Mouse (Mus musculus): ENCODE results near the gene Slamf7. TPM values are rescaled to one million over a fixed set of nuclear protein-coding genes. Genes with fewer than 3 reads are reported as not detected.

The Slamf7 gene
- polyA plus RNA-seq, 1 experiment = not detected

DNA sequence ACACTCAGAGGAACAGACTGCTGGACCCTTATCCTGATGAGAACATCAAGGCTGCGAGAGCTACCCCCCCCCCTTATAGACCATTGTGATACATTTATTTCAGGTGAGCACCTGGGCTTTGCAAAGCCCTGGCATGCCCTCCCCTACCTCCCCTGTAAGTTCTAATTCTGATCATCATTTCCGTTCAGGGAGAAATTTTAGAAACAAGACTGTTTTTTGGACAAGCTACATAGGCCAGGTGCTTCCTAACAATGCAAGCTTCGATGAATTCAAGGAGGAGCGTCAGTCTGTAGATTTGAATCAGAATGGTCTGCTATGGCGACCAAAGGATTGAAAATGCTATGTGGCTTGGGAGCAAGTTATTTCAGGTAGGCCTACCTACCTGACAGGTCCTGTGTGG, 5.1 kb downstream of the Slamf7 start:
- Histone ChIP-seq H3K36me3 (ENCODE audit: control insufficient read depth, insufficient read depth) (no peaks in the 10 kb centered on the region), H3K79me3 (ENCODE audit: low read depth) (no peaks in the 10 kb centered on the region), H3K4me3 (ENCODE audit: insufficient read depth, poor library complexity, severe bottlenecking) (no peak overlapping the region), H3ac (ENCODE audit: control insufficient read depth, insufficient read length, low read depth) (no peak overlapping the region), H3K79me2 (ENCODE audit: control insufficient read depth, insufficient read depth) (no peaks in the 10 kb centered on the region), H3K27me3 (ENCODE audit: control insufficient read depth, insufficient read depth, insufficient read length) (no peaks in the 10 kb centered on the region)
- TF ChIP-seq MYOD1 (IDR thresholded peaks at IDR 0.05; ENCODE audit: control insufficient read depth, insufficient read length, low read depth) (no peak), USF1 (IDR thresholded peaks at IDR 0.05; ENCODE audit: low read depth) (no peak), CTCF (IDR thresholded peaks at IDR 0.05; ENCODE audit: control insufficient read depth, insufficient read depth, insufficient read length) (no peak), MYOG (IDR thresholded peaks at IDR 0.05; ENCODE audit: control insufficient read depth, extremely low read depth, insufficient read length) (no peak), MAX (IDR thresholded peaks at IDR 0.05) (no peak), CEBPB (IDR thresholded peaks at IDR 0.05; ENCODE audit: low read depth) (no peak)

DNA sequence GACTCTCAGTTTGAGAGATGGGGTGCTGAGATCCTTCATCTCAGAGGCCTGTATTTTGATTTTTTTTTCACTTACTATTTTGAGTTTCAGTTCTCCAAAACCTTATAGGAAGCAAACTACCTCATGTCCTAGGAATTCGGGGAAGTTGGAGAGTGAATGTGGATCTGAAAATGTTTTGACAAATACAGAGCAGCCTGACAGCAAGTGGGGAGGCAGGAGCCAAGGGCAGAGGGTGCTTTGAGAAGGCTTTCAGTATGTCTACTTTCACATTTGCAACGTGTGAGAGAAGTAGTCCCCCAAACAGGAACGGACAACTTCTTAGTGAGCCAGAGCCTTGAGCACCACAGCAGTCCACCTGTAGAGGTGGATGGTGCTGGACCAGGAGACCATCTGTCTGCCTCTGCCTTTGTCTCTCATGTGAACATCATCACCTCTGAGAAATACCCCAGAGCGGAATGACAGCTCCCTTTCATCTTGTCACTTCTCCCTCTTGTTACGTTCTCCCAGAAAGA, 6.3 kb downstream of the Slamf7 start:
- Histone ChIP-seq H3K36me3 (ENCODE audit: control insufficient read depth, insufficient read depth) (no peaks in the 10 kb centered on the region), H3K4me3 (ENCODE audit: insufficient read depth, poor library complexity, severe bottlenecking) (no peak overlapping the region), H3K27me3 (ENCODE audit: control insufficient read depth, insufficient read depth, insufficient read length) (no peaks in the 10 kb centered on the region), H3K79me2 (ENCODE audit: control insufficient read depth, insufficient read depth) (no peaks in the 10 kb centered on the region), H3ac (ENCODE audit: control insufficient read depth, insufficient read length, low read depth) (no peak overlapping the region), H3K79me3 (ENCODE audit: low read depth) (no peaks in the 10 kb centered on the region)
- no peak for TF ChIP-seq CEBPB (IDR thresholded peaks at IDR 0.05; ENCODE audit: low read depth)
- TF ChIP-seq MYOD1 (IDR thresholded peaks at IDR 0.05; ENCODE audit: control insufficient read depth, insufficient read length, low read depth) = no peak
- no peak for TF ChIP-seq FOSL1 (IDR thresholded peaks at IDR 0.05; ENCODE audit: insufficient read depth, low read length, poor library complexity, severe bottlenecking)
- TF ChIP-seq MYOG (IDR thresholded peaks at IDR 0.05; ENCODE audit: control insufficient read depth, extremely low read depth, insufficient read length) = no peak
- no peak for TF ChIP-seq USF1 (IDR thresholded peaks at IDR 0.05; ENCODE audit: low read depth)
- TF ChIP-seq MAX (IDR thresholded peaks at IDR 0.05) = no peak
- no peak for TF ChIP-seq CTCF (IDR thresholded peaks at IDR 0.05; ENCODE audit: control insufficient read depth, insufficient read depth, insufficient read length)

DNA sequence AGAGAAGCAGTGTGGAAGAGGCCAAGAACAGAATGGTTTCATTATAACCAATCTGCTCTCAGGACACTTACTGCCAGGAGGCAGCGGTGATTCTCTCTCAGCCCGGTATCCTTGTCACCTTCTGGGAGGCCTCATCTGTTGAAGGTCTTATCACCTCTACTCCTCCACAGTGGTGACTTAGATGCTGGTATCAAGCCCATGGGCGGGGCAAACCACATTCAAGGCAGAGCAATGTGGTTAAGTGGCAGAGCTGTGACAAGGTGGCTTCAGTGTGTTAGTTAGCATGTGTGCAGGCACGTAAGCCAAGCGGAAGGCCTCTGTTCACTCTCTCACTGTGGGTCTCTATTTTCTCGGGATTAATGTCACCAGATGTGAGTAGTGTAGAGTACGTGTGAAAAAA, 9.2 kb downstream of the Slamf7 start:
- TF ChIP-seq CEBPB (IDR thresholded peaks at IDR 0.05; ENCODE audit: low read depth) = no peak
- TF ChIP-seq FOSL1 (IDR thresholded peaks at IDR 0.05; ENCODE audit: insufficient read depth, low read length, poor library complexity, severe bottlenecking) = no peak
- TF ChIP-seq USF1 (IDR thresholded peaks at IDR 0.05; ENCODE audit: low read depth) = no peak
- no peak for TF ChIP-seq MAX (IDR thresholded peaks at IDR 0.05)
- no peak for TF ChIP-seq MYOD1 (IDR thresholded peaks at IDR 0.05; ENCODE audit: control insufficient read depth, insufficient read length, low read depth)
- TF ChIP-seq MYOG (IDR thresholded peaks at IDR 0.05; ENCODE audit: control insufficient read depth, extremely low read depth, insufficient read length) = no peak
- TF ChIP-seq CTCF (IDR thresholded peaks at IDR 0.05; ENCODE audit: control insufficient read depth, insufficient read depth, insufficient read length) = no peak
- Histone ChIP-seq H3K36me3 (ENCODE audit: control insufficient read depth, insufficient read depth) (no peaks in the 10 kb centered on the region), H3K79me2 (ENCODE audit: control insufficient read depth, insufficient read depth) (no peaks in the 10 kb centered on the region), H3K27me3 (ENCODE audit: control insufficient read depth, insufficient read depth, insufficient read length) (no peaks in the 10 kb centered on the region), H3K4me3 (ENCODE audit: insufficient read depth, poor library complexity, severe bottlenecking) (no peak overlapping the region), H3ac (ENCODE audit: control insufficient read depth, insufficient read length, low read depth) (no peak overlapping the region), H3K79me3 (ENCODE audit: low read depth) (no peaks in the 10 kb centered on the region)

DNA sequence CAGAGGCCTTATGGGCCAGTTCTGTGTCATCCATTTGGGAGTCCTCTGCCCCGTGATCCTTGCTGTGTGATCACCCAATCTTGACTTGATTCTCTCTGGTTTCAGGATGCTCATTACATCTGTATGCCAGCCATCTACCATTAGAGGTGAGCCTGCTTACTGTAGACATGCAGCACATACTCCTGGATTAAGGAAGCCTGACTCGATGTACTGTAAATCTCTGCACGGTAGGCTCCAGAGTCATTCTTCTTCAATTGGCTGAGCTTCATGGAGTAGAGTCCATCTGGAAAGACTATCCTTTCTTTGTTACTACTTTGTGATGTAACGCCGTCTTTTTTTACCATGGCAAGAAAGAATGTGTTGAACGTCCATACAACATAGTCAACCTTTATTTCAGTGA, 12.0 kb downstream of the Slamf7 start:
- no peaks in the 10 kb centered on the region for H3K79me2 ChIP-seq (ENCODE audit: control insufficient read depth, insufficient read depth)
- TF ChIP-seq MYOG (IDR thresholded peaks at IDR 0.05; ENCODE audit: control insufficient read depth, extremely low read depth, insufficient read length) (no peak), CEBPB (IDR thresholded peaks at IDR 0.05; ENCODE audit: low read depth) (no peak), MYOD1 (IDR thresholded peaks at IDR 0.05; ENCODE audit: control insufficient read depth, insufficient read length, low read depth) (no peak), CTCF (IDR thresholded peaks at IDR 0.05; ENCODE audit: control insufficient read depth, insufficient read depth, insufficient read length) (no peak), USF1 (IDR thresholded peaks at IDR 0.05; ENCODE audit: low read depth) (no peak), FOSL1 (IDR thresholded peaks at IDR 0.05; ENCODE audit: insufficient read depth, low read length, poor library complexity, severe bottlenecking) (no peak), MAX (IDR thresholded peaks at IDR 0.05) (no peak)
- H3K27me3 ChIP-seq (ENCODE audit: control insufficient read depth, insufficient read depth, insufficient read length) = no peaks in the 10 kb centered on the region
- no peak overlapping the region for H3K4me3 ChIP-seq (ENCODE audit: insufficient read depth, poor library complexity, severe bottlenecking)
- H3K36me3 ChIP-seq (ENCODE audit: control insufficient read depth, insufficient read depth) = no peaks in the 10 kb centered on the region
- no peak overlapping the region for H3ac ChIP-seq (ENCODE audit: control insufficient read depth, insufficient read length, low read depth)
- H3K79me3 ChIP-seq (ENCODE audit: low read depth) = no peaks in the 10 kb centered on the region

DNA sequence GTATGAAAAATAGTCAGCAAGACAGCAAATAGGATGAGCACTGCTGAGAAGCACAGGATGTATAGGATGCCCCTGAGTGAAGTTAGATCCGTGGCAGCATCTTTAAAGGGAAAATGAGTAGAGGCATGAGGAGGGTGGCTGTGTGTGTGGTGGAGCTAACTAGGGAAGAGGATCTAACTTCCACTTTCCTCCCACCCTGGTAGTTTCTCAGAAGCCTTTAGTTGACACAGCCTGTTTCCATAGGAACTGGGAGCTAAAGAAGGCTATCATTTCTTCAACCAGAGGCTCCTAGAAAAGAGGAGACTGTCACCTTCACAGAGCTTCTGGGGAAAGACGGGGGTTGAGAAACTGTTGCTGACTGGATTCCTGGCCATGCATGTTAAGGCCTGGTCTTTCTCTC, 14.1 kb downstream of the Slamf7 start:
- no peak overlapping the region for H3K4me3 ChIP-seq (ENCODE audit: insufficient read depth, poor library complexity, severe bottlenecking)
- no peaks in the 10 kb centered on the region for H3K79me2 ChIP-seq (ENCODE audit: control insufficient read depth, insufficient read depth)
- no peak overlapping the region for H3ac ChIP-seq (ENCODE audit: control insufficient read depth, insufficient read length, low read depth)
- H3K27me3 ChIP-seq (ENCODE audit: control insufficient read depth, insufficient read depth, insufficient read length) = no peaks in the 10 kb centered on the region
- H3K79me3 ChIP-seq (ENCODE audit: low read depth) = no peaks in the 10 kb centered on the region
- no peak for TF ChIP-seq MYOG (IDR thresholded peaks at IDR 0.05; ENCODE audit: control insufficient read depth, extremely low read depth, insufficient read length)
- no peak for TF ChIP-seq USF1 (IDR thresholded peaks at IDR 0.05; ENCODE audit: low read depth)
- no peak for TF ChIP-seq FOSL1 (IDR thresholded peaks at IDR 0.05; ENCODE audit: insufficient read depth, low read length, poor library complexity, severe bottlenecking)
- no peak for TF ChIP-seq MYOD1 (IDR thresholded peaks at IDR 0.05; ENCODE audit: control insufficient read depth, insufficient read length, low read depth)
- TF ChIP-seq CTCF (IDR thresholded peaks at IDR 0.05; ENCODE audit: control insufficient read depth, insufficient read depth, insufficient read length) = no peak
- TF ChIP-seq CEBPB (IDR thresholded peaks at IDR 0.05; ENCODE audit: low read depth) = no peak
- TF ChIP-seq MAX (IDR thresholded peaks at IDR 0.05) = no peak
- H3K36me3 ChIP-seq (ENCODE audit: control insufficient read depth, insufficient read depth) = no peaks in the 10 kb centered on the region

DNA sequence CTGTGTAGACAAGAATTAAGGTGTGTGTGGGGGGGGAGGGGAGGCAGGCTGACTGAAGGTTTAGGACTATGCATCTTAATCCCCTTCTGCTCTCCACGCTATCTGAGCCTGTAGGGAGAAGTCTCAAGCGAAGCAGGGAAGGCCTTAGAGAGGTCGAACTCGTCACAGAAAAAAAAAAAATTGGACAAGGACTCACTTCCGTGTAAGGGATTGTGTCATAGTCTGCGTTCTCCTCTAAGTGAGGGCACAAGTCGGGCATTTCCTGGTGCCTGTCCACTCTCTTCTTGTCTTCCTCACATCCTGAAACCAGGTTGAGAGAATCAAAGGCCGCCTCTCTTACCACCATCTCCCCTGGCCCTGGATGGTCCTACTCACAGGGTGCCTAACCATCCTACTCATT, 15.7 kb downstream of the Slamf7 start:
- Histone ChIP-seq H3K36me3 (ENCODE audit: control insufficient read depth, insufficient read depth) (no peaks in the 10 kb centered on the region), H3K79me3 (ENCODE audit: low read depth) (no peaks in the 10 kb centered on the region), H3K4me3 (ENCODE audit: insufficient read depth, poor library complexity, severe bottlenecking) (no peak overlapping the region), H3K27me3 (ENCODE audit: control insufficient read depth, insufficient read depth, insufficient read length) (no peaks in the 10 kb centered on the region), H3ac (ENCODE audit: control insufficient read depth, insufficient read length, low read depth) (no peak overlapping the region), H3K79me2 (ENCODE audit: control insufficient read depth, insufficient read depth) (no peaks in the 10 kb centered on the region)
- no peak for TF ChIP-seq MYOD1 (IDR thresholded peaks at IDR 0.05; ENCODE audit: control insufficient read depth, insufficient read length, low read depth)
- no peak for TF ChIP-seq FOSL1 (IDR thresholded peaks at IDR 0.05; ENCODE audit: insufficient read depth, low read length, poor library complexity, severe bottlenecking)
- TF ChIP-seq CTCF (IDR thresholded peaks at IDR 0.05; ENCODE audit: control insufficient read depth, insufficient read depth, insufficient read length) = no peak
- TF ChIP-seq MAX (IDR thresholded peaks at IDR 0.05) = no peak
- TF ChIP-seq CEBPB (IDR thresholded peaks at IDR 0.05; ENCODE audit: low read depth) = no peak
- TF ChIP-seq MYOG (IDR thresholded peaks at IDR 0.05; ENCODE audit: control insufficient read depth, extremely low read depth, insufficient read length) = no peak

All from C2C12 (cell line).